Mouse (Mus musculus): ENCODE data around the gene Trrap.

- TF ChIP-seq CTCF (IDR thresholded peaks at IDR 0.05; ENCODE audit: low read depth) (no peak), EP300 (IDR thresholded peaks at IDR 0.05; ENCODE audit: low read depth) (no peak)
These were observed 123.7 kb downstream of the Trrap start for GRCm38 (mm10) chr5:144891276-144891675.
